Mouse (Mus musculus) gastrocnemius, postnatal 14 days (tissue): ENCODE data around the gene Pla2r1. TPM values are rescaled to one million over a fixed set of nuclear protein-coding genes. Genes with fewer than 3 reads are reported as not detected.

ENCODE experiments used
- DNase-seq: peaks from one replicate; pipeline ENCODE4 v3.0.0; 2021; ENCODE audit warnings: mixed read lengths
- intact Hi-C: fragments of 180-260 bp; cut with DNase I; formaldehyde crosslinking; loops from one replicate; pipeline ENCODE4 v1.15.1; 2025; ENCODE audit warnings: low total_unique reads
- long read RNA-seq, 2 experiments: library from polyadenylated mRNA; stranded (forward); transcript quantifications; one replicate each; pipeline ENCODE4 v2.0.0; 2021
- total RNA-seq, 2 experiments: library from RNA; stranded (reverse); gene quantifications; 2 replicates each; pipeline ENCODE4 v1.2.3; 2021

The Pla2r1 gene
- total RNA-seq, result 1 to 10 TPM; 1.7 to 1.8 TPM
- long read RNA-seq, experiment 1, partial matches to known transcripts, result 1 of 1 reads
- long read RNA-seq, experiment 1, other reads (novel, unspliced or antisense), result 0 of 1 reads
- long read RNA-seq, experiment 2, full-length matches to known transcripts, result 1 of 1 reads
- long read RNA-seq, experiment 2, partial matches to known transcripts, result 0 of 1 reads
- long read RNA-seq, experiment 2, other reads (novel, unspliced or antisense), result 0 of 1 reads

DNA sequence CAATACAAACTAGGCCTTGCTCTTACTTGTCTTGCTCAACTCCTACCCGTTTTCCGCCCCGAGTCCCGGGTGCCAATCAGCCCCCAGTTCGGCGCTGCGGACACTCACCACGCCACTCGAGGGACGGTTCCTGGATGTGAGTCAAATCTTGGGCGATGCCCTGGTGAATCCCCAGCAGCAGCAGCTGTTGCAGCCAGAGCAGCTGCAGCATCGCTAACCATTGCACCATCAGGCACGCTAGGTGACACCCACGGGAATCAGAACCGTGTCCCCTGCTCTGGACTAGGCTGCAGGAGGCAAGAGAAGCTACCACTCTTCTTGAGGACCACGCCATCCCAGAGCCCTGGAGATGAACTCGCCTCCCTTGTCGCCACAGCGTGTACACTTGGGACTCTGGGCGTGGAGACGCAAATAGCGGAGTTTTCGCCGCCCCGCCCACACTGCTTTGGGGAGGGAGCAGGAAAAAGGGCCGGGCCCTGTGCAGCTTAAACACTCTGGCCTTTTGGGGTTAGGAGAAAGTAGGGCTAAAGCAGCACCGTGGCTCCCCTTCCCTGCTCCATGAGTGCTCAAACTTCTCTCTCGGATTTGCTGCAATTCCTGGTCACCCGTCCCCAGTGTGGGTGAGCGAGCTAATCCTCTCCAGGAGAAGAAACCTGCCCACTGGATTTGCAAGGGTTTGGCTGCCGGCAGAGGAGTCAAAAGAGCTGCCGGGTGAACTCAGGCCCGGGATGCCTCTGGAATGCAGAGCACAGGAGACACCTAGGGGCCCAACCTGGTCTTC lies at the start of gene Pla2r1:
Pla2r1 (minus strand) TSS at position 407 of the 781 bp plus-strand sequence.
- peak; percentile 68 for DNase-seq
- intact Hi-C loops, result no loop called here

DNA sequence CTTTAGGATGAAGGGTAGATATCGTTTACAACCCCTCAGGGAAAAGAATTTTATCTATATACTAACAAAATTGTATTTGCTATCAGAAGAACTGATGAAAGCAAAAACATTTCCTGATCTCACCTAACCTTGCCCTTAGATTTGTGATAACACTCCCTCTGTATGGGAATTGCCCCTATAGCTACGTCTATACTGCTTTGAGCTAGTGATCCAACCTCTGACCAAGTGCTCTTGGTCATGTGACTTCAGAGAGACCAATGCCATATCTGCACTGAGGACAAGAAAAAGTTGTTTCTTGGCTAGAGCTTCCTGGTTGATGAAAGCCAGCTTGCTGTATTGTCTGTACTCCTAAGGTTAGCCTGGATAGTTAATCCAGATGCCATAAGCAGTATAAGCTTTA lies 48.2 kb upstream of the Pla2r1 start:
- no peak for DNase-seq
- intact Hi-C loops, result no loop called here

DNA sequence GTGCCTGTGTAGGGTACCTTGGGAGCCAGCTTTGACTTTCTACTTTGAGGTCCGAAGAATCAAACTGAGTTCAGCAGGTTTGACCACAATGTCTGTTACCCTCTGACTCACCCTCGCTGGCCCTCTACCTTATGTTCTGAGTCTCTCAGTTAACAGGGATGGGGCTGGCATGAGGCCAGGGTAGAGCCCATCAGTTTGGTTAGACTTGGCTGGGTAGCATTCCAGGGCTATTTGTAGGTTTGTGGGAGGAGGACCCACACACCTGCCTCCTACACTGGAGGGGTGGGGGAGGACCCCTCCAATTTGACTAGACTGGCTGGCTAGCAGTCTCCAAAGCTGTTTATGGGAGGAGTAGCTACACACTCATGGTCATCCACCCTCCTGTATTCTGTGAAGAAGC lies 47.8 kb upstream of the Pla2r1 start:
- DNase-seq, result no peak
- intact Hi-C loops, result no loop called here

DNA sequence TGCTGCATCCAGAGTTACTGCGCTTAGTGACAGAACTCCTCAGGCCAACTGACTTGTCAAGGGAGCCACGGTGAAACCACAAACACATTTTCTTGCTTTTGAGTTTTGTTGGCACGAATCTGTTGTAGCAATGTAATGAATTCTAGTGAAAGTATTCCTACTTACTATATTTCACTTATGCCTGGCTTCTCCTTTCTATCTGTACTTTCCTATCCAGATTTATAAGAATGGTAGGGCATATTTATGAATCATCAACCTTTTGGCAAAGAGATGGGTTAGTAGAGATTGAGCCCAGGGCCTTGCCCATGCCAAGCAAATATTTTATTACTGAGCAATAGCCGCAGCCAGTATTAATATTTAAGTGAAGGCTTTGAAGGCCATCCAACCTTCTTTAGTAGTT lies 30.3 kb upstream of the Pla2r1 start:
- DNase-seq, result no peak
- intact Hi-C loops, result no loop called here

DNA sequence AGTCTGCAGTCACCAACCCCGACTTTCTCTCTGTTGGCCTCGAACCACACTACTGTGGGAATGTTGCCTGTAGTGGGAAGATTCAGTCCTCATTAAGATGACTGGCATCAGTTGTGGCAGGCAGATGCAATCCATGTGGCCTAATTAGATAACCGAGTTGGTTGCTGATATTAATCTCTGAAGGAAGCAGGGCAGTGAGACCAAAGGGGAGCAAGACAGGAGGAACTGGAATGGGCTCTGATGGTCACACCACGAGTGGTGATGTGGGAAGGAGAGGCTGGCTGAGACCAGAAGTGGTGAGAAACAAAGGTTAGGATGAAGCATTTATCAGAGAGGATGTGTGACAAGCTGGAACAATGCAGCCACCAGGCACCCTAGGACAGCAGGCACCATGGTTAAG lies 1.5 kb upstream of the Pla2r1 start:
- intact Hi-C loops, result no loop called here
- DNase-seq, result no peak

DNA sequence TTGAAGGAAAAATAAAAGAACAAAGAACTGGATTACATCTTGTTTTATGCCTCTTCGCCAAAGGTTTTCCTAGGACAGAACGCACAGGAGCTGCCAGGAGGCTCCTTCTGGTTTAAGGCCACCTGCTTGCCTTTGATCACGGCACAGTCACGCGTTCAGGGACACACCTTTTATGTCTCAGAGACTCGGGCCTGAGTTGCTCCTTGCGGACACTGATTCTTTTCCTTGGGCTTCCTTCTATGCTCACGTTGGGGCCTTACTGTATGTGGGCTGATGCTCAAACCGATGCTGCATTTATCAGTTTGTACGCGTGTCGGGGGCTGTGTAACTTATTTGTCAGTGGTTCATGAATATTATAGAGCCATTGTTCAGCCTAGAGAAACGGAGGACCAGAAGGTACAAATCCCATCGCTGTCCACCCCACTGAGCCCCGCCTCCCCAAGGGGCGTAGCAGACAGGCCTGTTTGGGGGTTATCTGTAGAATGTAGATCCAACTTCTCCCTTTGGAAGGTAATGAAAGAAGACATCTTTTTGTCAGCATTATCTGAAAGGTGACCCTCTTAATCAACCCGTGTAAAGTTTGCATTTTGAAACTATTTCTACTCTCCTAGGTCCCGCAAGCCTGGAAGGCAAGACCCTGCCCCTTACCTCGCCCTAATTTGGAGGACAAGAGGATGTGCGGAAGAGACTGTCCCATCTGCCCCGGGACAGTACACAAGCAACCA lies 769 bp downstream of the Pla2r1 start:
- intact Hi-C loops, result no loop called here
- DNase-seq, result no peak

DNA sequence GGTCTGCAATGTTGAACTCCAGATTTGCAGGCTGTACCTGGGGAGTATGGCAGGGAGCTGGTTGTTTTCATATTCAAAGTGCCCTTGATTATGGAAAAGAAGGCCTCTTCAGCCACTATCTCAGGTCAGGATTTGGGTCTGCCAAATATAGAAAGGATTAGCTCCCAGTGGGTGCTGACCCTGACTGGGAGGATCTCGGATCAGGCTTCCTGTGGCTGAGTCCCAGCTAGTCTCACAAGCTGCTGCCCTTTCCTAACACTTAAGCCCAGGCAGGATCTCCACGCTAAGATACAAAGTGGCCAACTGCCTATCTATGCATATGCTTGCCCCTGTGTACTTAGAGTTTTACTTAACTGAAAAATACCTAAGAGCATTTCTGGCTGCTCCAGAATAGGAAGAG lies 1.4 kb downstream of the Pla2r1 start:
- DNase-seq, result no peak
- intact Hi-C loops, result no loop called here

DNA sequence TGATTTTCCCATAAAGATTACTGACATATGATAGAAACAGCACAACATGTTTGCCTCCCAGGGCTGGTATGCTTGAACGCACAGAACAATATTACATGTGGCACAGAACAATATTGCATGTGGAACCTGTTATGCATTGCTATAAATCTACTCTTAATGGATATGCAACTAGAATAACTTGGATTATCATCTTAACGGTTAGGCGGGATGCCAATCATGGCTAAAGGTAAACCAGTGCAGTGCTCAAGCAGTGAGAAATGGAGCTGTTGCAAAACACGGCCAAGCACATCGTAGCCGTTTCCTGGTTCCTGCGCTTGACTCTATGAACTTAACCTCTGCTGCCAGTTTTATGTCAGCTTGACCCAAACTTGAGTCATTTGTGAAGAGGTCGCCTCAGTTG lies 2.6 kb downstream of the Pla2r1 start:
- intact Hi-C loops, result no loop called here
- no peak for DNase-seq

DNA sequence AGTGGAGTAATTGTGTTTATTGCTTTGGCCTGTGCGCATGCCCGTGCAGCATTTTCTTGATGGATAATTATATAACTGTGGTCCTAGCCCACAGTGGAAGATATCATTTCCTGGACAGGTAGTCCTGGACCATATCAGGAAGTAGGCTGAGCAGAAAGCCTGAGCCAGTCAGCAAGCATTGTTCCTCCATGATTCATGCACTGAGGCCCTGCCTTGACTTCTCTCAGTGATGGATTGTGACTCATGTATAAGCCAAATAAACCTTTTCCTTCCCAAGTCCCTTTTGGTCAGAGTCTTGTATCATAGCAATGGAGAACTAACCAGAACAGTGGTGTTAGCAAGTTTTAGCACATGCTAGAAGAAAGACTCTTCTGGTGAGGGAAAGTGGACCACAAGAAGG lies 3.3 kb downstream of the Pla2r1 start:
- no peak for DNase-seq

DNA sequence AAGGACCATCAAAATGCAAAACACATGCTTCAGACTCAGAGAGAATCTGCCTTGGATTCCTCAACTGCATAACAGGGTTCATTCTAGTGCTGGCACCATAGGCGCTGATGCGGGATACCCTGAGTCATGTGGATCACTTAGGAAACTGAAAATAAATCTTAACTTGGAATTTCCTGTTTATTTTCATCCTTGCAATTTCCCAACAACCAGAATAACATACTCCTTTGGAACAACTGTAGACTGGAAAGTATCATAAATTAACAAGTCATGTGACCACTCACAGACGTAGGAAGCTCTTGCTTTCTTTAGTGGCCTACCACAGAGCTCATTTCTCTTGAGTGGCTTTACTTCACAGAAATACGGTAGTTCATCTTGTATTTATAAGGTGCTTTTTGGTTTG lies 7.0 kb downstream of the Pla2r1 start:
- intact Hi-C loops, result no loop called here
- no peak for DNase-seq

More for the DNA sequence above, 3.3 kb downstream of the Pla2r1 start:
- intact Hi-C loops, result no loop called here

DNA sequence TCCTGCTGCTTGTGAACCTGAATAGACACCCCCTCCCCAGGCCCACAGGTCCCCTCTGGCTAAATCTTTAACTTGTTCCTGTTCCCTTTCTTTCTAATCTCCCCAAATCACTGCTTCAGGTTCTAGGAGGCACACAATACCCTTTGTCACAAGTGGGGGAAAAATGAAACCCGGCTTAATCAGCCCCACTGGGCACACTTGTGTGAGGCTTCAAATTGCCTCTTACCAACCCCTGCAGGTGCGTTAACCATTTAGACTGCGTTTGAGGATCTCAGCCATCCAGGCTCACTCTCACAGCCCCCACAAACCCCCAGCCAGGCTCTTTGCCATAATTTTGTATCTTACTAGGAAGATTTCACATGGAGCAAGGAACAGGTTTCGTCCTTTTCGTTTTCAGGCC lies 9.1 kb downstream of the Pla2r1 start:
- intact Hi-C loops, result no loop called here
- no peak for DNase-seq

DNA sequence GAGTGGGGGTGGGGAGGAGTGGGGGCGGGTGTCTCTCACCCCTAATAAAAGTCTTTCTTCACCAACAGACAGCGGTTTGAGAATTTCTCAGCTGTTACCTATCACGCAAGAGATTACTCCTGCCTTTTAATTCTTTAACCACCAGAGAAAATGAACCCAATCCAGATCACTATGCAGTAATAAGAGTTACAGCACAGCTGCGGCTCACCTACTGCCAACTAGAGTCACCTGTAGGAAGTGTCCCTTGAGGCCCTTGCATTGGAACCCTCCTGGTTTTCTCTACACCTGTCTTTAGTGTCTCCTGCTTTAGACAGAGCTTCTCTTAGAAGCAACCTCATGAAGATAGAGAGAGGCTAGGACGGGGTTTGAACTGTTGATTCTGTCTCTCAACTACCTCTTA lies 11.4 kb downstream of the Pla2r1 start:
- DNase-seq, result no peak
- intact Hi-C loops, result no loop called here

DNA sequence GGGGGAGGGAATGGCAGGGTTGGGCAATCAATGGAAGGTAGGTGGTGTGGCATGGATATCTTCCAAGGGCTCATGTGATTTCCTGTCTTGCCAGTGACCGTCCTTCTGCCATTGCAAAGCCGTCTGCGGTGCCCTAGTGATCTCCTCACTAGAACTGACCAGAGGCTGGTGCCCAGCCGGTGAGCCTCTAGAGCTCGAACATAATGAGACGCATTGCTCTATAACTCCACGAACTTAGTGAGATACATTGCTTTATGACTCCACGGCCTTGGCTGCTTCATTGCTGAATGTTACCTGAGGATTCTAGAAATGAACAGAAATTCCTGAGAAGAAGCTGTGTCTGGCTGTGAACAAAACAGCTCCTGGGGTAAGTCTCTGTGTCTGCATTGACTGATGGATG lies 12.8 kb downstream of the Pla2r1 start:
- DNase-seq, result no peak
- intact Hi-C loops, result no loop called here

DNA sequence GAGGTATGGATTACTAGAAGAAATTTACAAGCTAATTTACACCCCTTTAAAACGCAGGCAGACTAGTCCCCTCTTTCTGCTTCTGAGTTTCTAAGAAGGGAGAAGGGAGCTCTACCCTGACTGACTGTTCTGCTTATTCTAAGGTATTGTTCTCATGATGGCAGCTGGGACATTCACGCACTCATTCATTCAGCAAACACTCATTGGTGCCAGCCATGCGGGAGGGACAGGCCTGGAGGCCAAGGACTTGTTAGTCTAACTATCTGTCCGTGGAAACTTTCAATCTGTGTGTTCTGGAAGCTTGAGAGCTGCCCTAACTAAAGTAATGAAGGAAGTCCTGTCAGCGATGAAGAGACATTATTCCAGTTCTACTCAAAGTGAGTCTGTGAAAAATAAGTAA lies 14.4 kb downstream of the Pla2r1 start:
- intact Hi-C loops, result no loop called here
- no peak for DNase-seq

DNA sequence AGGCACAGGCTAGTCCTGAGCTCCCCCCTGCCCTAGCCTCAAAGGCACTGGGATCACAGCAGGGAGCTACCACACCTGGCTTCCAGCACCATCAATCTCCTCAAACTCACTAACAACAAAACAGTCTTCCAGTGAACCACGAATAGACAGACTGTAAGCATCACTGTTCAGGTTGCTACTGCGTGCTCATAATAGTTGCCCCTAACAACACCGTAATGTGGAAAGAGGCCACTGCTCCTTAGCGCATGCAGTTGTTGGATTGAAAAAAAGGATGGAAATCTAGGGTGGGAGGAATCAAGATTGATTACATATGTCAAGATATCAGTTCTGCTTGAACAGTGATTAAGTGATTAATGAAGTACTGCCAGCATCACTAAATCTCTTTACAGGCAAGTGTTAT lies 14.8 kb downstream of the Pla2r1 start:
- intact Hi-C loops, result no loop called here
- DNase-seq, result no peak

DNA sequence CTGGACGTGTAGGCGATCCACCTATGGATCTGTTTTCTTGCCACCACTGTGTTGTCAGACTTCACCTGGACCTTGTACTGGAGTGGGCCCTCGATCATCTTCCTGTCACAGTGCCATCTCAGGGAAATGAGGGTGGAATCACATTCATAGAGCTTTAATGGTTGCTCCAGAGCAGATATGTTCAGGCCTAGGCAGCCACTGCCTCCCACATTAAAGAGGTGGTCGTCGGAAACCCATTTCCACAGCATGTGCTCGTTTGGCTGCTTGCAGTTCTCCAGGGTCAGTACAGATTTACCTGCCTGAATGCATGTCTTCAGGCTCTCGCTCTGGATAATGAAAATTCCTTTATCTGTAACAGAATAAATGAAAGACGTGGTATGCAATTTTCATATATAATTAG lies 18.4 kb downstream of the Pla2r1 start:
- no peak for DNase-seq
- intact Hi-C loops, result no loop called here

DNA sequence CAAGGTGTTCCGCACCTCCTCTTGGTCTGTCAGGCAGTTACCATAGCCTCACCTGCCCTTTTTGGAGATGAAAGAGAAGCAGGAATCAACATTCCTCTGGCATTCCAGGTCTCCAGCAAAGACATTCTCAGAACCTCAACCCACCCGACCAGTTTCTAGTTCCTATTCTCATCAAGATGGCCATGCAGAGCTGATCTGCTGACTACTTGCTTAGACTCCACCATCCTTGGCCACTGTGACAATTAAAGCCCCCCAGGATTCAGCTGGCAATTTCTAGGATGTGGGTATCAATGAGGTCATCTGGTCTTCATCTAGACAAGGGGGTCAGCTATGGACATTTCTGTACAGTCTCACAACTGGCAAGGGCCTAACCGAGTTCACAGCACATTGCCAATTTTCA lies 20.1 kb downstream of the Pla2r1 start:
- intact Hi-C loops, result no loop called here
- no peak for DNase-seq

DNA sequence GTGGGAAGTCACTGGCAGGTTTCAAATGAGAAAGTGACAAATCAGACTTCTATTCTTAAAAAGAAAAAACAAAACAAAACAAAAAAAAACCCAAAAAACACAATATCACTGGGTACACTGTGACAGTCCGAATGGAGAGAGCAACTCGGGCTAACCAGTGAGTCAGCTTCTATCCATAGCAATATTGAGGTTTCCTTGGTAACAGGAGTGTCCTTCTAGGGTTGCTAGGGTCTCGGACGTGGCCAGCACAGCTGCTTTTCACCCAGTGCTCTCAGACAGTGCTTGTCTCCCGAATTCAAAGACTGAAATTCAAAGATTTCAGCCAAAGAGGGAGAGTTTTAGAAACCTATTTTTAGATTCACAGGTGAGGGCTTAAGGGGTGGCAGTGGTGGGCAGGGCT lies 20.6 kb downstream of the Pla2r1 start:
- intact Hi-C loops, result no loop called here
- DNase-seq, result no peak

DNA sequence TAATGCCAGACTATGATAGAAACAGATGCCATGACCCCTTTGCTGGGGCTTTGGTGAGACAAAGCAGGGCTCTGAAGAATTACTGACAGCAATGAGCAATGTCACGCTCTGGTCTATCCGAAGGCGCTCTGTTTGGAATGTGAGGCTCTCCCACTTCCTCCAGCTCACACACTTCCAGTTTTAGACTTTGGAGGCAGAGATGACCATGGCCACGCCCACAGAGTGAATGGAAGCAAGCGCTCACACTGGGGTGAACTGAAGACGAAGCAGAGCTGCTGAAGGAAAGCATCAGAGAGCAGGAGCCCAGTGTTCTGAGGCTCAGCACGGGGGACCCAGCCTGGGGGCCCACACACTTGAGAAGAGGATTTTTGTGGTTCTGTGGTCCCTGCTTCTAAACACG lies 37.3 kb downstream of the Pla2r1 start:
- intact Hi-C loops, result no loop called here
- DNase-seq, result no peak

DNA sequence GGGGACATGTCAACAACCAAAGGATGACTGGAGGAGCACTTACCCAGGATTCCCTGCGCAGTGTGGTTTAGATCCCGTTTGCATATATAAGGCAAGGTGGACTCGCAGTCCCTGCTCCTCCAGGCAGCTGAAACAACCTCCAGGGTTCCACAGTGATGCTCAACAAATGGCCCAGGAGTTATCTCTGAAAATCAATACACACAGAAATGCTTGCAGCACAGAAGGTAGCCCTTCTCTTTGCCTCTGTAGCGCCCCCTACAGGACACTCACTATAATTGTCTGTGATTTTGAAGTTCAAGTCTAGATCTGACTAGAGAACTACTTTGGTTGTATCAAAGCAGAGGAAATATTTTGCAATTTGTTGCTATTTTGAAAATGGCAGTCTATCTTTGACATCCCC lies 38.2 kb downstream of the Pla2r1 start:
- intact Hi-C loops, result no loop called here
- DNase-seq, result no peak

DNA sequence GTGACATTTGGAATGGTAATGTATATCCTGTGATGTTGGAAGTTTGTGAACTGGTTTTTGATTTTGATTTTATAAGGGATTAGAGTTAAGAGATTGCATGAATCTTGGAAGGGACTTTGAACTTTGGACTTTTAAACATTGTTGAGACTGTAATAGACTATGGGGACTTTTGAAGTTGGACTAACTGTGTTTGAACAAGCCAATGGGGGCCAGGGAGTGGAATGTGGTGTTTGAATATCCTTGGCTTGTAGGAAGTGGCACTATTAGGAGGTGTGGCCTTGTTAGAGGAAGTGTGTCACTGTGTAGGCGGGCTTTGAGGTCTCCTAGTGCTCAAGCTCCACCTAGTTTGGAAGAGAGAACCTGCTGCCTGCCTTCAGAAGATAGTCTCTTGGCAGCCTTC lies 42.4 kb downstream of the Pla2r1 start:
- DNase-seq, result no peak
- intact Hi-C loops, result no loop called here
